Mouse (Mus musculus): Measurements from ENCODE around the gene Chmp5. TPM values are rescaled to one million over a fixed set of nuclear protein-coding genes. Genes with fewer than 3 reads are reported as not detected.

Gene Chmp5
- polyA plus RNA-seq, 1 experiment from 2014 or later = 125 TPM

DNA sequence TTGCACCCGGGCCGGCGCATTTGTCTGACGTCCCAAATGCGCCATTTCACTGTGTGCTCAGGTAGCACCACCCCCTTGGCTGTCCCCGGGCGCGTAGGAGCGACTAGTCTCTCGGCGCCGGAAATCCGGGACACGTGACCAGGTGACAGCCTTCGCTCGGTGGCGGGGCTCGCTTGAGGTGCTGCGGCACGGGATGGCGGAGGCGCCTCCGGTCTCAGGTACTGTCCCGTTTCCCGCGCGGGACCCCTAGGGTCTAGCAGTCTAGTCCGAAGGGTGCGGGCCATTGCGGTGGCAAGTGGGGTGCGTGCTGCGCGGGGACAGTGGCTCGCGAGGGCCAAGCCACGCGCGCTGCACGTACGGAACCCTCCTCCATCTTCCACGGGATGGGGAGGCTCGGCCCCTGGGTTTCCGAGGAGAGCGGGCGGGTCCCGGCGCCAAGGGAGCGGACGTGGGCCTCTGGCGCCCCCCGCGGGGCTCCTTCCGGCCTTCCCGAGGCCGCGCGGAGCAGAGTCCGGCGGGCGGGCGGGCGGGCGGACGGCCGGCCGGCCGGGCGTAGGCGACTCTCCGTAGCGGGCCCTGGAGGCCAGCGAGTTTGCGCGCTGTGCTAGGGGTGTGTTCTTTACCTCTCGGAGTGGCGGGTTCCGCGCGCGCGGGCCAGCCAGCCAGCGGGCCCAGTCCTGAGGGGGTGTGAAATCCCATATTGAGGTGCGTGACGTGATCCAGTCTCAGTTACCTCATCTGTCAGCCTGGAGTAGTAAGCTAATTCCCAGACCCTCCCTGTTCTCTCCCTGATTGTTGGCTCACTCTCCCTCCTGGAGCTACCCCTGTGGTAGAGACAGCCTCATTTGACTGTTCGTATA is 22.9 kb downstream of the Chmp5 start, which contains the start of gene Nfx1:
Gene Nfx1 (plus strand): TSS at position 65 of the 860 bp plus-strand sequence.
- WGBS = under 1% methylated on average over 81 of the region's 85 CpGs

DNA sequence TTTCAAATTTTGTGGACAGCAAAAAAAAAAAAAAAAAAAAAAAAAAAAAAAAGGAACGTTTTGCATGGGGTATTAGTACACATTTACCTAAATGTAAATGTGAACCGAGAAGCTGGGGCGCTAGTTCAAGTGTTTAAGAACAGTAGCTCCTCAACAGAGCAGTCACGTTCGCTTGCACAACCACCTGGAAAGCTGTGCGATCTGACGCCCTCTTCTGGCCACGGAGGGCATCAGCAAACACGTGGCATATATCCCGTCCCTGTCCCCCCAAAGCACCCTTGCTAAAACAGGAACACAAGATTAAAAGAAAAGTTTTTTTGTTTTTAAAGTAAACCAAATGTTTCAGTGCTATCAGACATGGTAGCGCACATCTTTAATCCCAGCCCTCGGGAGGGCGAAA is 23.5 kb downstream of the Chmp5 start:
- TF ChIP-seq EP300 (optimal IDR thresholded peaks at IDR 0.05) (no peak), CTCF (IDR thresholded peaks at IDR 0.05; ENCODE audit: low read depth) (peak; percentile 78)
- ATAC-seq (ENCODE audit: low FRiP score, low TSS enrichment) (no peak), DNase-seq (ENCODE audit: low spot score) (peak; percentile 73)
- Histone ChIP-seq H3K4me2 (replicated peaks; ENCODE audit: low read depth) (peak overlapping the region; percentile 69), H3K4me1 (replicated peaks; ENCODE audit: control insufficient read depth, insufficient read depth) (no peaks in the 10 kb centered on the region; the same call in 1 of the 2 replicates), H3K27me3 (ENCODE audit: control insufficient read depth, insufficient read depth, low read length) (no peaks in the 10 kb centered on the region), H3K4me3 (ENCODE audit: low read depth, low read length) (peak overlapping the region; percentile 91), H3K27ac (replicated peaks) (peak overlapping the region; percentile 96), H3K36me3 (ENCODE audit: control insufficient read depth, insufficient read depth, low read length) (no peaks in the 10 kb centered on the region; the same call in 1 of the 2 replicates), H3K9me3 (ENCODE audit: control insufficient read depth, low read length) (no peaks in the 10 kb centered on the region), H3K9ac (ENCODE audit: low read length) (peak overlapping the region; percentile 88)
- WGBS = 24% methylated on average over 13 of the region's 13 CpGs

More for the DNA sequence above, 22.9 kb downstream of the Chmp5 start, which contains the start of gene Nfx1:
- Histone ChIP-seq H3K27ac (replicated peaks) (peak within 1 kb of the TSS; percentile 96), H3K4me3 (ENCODE audit: low read depth, low read length) (peak within 1 kb of the TSS; percentile 91), H3K9me3 (ENCODE audit: control insufficient read depth, low read length) (no peaks in the 10 kb centered on the region), H3K4me2 (replicated peaks; ENCODE audit: low read depth) (peak within 1 kb of the TSS; percentile 69), H3K36me3 (ENCODE audit: control insufficient read depth, insufficient read depth, low read length) (peaks cover under 1% of the 10 kb centered on the region), H3K4me1 (replicated peaks; ENCODE audit: control insufficient read depth, insufficient read depth) (no peaks in the 10 kb centered on the region; the same call in 1 of the 2 replicates), H3K27me3 (ENCODE audit: control insufficient read depth, insufficient read depth, low read length) (no peaks in the 10 kb centered on the region), H3K9ac (ENCODE audit: low read length) (peak within 1 kb of the TSS; percentile 88)
- peak; percentile 95 for ATAC-seq (ENCODE audit: low FRiP score, low TSS enrichment)
- DNase-seq (ENCODE audit: low spot score) = peak; percentile 98
- TF ChIP-seq CTCF (IDR thresholded peaks at IDR 0.05; ENCODE audit: low read depth) = no peak; the same call in 1 of the 2 replicates
- peak; percentile 92 for TF ChIP-seq EP300 (optimal IDR thresholded peaks at IDR 0.05)

DNA sequence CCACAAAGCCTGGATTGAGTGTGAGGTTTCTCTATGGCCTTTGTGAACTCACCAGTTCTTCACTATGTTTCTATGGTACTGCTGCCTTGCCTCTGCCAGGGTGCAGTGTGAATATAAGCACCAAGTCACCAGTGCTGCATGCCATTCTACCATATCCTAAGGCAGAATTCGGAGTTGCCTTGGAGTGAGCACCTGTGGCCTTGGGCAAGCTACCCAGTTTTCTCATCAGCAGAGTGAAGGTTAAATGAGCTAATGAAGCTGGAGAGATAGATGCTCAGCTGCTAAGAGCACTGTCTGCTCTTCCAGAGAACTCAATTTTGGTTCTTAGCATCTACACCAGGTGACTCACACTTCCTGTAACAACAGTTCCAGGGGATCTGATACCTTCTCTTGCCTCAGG is 25.8 kb downstream of the Chmp5 start:
- 89% methylated on average over 1 of the region's 1 CpGs for WGBS
- peaks cover 10% of the 10 kb centered on the region for H3K36me3 ChIP-seq (ENCODE audit: control insufficient read depth, insufficient read depth, low read length)
- DNase-seq (ENCODE audit: low spot score) = no peak

DNA sequence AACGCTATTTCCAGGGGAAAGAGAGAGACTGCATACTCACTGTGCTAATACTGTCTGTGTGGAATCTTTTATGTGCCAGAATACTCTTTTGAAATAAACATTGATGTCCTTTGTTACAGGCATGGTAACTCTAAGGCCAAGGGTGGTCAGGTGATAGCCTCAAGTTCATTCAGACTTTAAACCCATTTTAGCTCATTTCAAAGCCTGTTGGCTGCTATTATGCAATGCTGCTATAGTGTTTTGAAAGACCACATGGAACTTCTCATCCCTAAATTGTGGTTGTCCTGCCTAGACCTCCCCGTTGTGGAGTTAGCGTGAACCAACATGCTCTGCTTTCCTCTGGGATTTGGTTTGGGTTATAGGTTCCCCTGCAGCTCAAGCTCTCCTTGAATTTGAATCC is 27.5 kb downstream of the Chmp5 start:
- no peak for TF ChIP-seq CTCF (IDR thresholded peaks at IDR 0.05; ENCODE audit: low read depth)
- no peak for TF ChIP-seq EP300 (optimal IDR thresholded peaks at IDR 0.05)
- Histone ChIP-seq H3K4me1 (replicated peaks; ENCODE audit: control insufficient read depth, insufficient read depth) (no peaks in the 10 kb centered on the region; the same call in 1 of the 2 replicates), H3K36me3 (ENCODE audit: control insufficient read depth, insufficient read depth, low read length) (peaks cover 13% of the 10 kb centered on the region), H3K4me3 (ENCODE audit: low read depth, low read length) (no peak overlapping the region), H3K9me3 (ENCODE audit: control insufficient read depth, low read length) (no peaks in the 10 kb centered on the region), H3K9ac (ENCODE audit: low read length) (no peak overlapping the region), H3K27ac (replicated peaks) (no peak overlapping the region), H3K4me2 (replicated peaks; ENCODE audit: low read depth) (no peak overlapping the region), H3K27me3 (ENCODE audit: control insufficient read depth, insufficient read depth, low read length) (no peaks in the 10 kb centered on the region)
- DNase-seq (ENCODE audit: low spot score) (no peak), ATAC-seq (ENCODE audit: low FRiP score, low TSS enrichment) (no peak)
- 75% methylated on average over 3 of the region's 3 CpGs for WGBS

More for the DNA sequence above, 25.8 kb downstream of the Chmp5 start:
- Histone ChIP-seq H3K4me3 (ENCODE audit: low read depth, low read length) (no peak overlapping the region), H3K27ac (replicated peaks) (no peak overlapping the region), H3K4me1 (replicated peaks; ENCODE audit: control insufficient read depth, insufficient read depth) (no peaks in the 10 kb centered on the region; the same call in 1 of the 2 replicates), H3K9me3 (ENCODE audit: control insufficient read depth, low read length) (no peaks in the 10 kb centered on the region), H3K27me3 (ENCODE audit: control insufficient read depth, insufficient read depth, low read length) (no peaks in the 10 kb centered on the region), H3K9ac (ENCODE audit: low read length) (no peak overlapping the region), H3K4me2 (replicated peaks; ENCODE audit: low read depth) (no peak overlapping the region)
- no peak for ATAC-seq (ENCODE audit: low FRiP score, low TSS enrichment)
- no peak for TF ChIP-seq EP300 (optimal IDR thresholded peaks at IDR 0.05)
- TF ChIP-seq CTCF (IDR thresholded peaks at IDR 0.05; ENCODE audit: low read depth) = no peak

DNA sequence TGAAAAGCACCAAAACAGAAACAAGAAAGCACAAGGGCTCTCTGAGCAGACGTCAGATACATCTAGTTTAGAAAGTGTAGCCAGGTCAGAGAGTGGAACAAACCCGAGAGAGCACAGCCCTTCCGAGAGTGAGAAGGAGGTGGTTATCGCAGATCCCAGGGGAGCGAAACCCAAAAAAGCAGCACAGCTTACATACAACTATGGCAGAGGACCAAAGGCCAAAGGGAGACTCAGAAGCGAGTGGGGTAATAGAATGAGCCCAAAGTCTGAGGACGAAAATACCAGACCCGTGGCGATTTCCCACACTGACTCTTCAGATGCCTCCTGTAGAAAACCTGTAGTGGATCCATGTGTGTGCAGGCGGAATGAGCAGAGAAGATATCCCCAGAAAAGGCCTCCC is 28.4 kb downstream of the Chmp5 start:
- Histone ChIP-seq H3K4me3 (ENCODE audit: low read depth, low read length) (no peak overlapping the region), H3K9ac (ENCODE audit: low read length) (no peak overlapping the region), H3K27ac (replicated peaks) (no peak overlapping the region), H3K9me3 (ENCODE audit: control insufficient read depth, low read length) (no peaks in the 10 kb centered on the region), H3K4me1 (replicated peaks; ENCODE audit: control insufficient read depth, insufficient read depth) (no peaks in the 10 kb centered on the region; the same call in 1 of the 2 replicates), H3K27me3 (ENCODE audit: control insufficient read depth, insufficient read depth, low read length) (no peaks in the 10 kb centered on the region), H3K36me3 (ENCODE audit: control insufficient read depth, insufficient read depth, low read length) (peaks cover 13% of the 10 kb centered on the region), H3K4me2 (replicated peaks; ENCODE audit: low read depth) (no peak overlapping the region)
- no peak for ATAC-seq (ENCODE audit: low FRiP score, low TSS enrichment)
- DNase-seq (ENCODE audit: low spot score) = no peak
- 91% methylated on average over 10 of the region's 10 CpGs for WGBS
- TF ChIP-seq EP300 (optimal IDR thresholded peaks at IDR 0.05) = no peak
- no peak for TF ChIP-seq CTCF (IDR thresholded peaks at IDR 0.05; ENCODE audit: low read depth)

DNA sequence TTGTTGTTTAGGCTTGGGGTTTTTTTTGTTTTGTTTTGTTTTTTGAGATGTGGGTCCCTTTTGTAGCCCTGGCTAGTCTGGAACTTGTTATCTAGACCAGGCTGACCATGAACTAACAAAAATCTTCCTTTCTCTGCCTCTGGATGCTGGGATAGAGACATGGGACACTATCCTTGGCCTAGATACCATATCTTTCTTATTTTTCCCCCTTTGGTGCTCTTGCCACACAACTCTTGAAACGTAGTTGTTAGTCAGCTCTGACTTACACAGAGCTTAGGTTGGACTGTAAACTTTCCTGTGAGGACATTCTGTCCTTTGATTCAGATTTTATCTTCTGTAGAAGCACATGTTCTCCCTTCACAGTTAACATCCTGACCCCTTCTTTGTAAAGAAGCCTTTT is 31.2 kb downstream of the Chmp5 start:
- no peaks in the 10 kb centered on the region for H3K4me1 ChIP-seq (replicated peaks; ENCODE audit: control insufficient read depth, insufficient read depth)
- TF ChIP-seq CTCF (IDR thresholded peaks at IDR 0.05; ENCODE audit: low read depth) = no peak
- no peak for TF ChIP-seq EP300 (optimal IDR thresholded peaks at IDR 0.05)
- DNase-seq (ENCODE audit: low spot score) (no peak), ATAC-seq (ENCODE audit: low FRiP score, low TSS enrichment) (no peak)
- H3K27me3 ChIP-seq (ENCODE audit: control insufficient read depth, insufficient read depth, low read length) = no peaks in the 10 kb centered on the region
- H3K36me3 ChIP-seq (ENCODE audit: control insufficient read depth, insufficient read depth, low read length) = peaks cover 16% of the 10 kb centered on the region
- H3K9ac ChIP-seq (ENCODE audit: low read length) = no peak overlapping the region
- no peak overlapping the region for H3K4me2 ChIP-seq (replicated peaks; ENCODE audit: low read depth)
- no peak overlapping the region for H3K4me3 ChIP-seq (ENCODE audit: low read depth, low read length)
- H3K9me3 ChIP-seq (ENCODE audit: control insufficient read depth, low read length) = no peaks in the 10 kb centered on the region
- 90% methylated on average over 1 of the region's 1 CpGs for WGBS
- no peak overlapping the region for H3K27ac ChIP-seq (replicated peaks)
